Mouse (Mus musculus): ENCODE results near the gene Tmem232.
A peak's percentile ranks its signal among the peaks of the same experiment; 100 is the strongest.

Gene Tmem232

GRCm38 (mm10) chr17:65540441-65541272 is at the start of gene Tmem232:
Gene Tmem232 (minus strand): TSS chr17:65540782.
- peak; percentile 69 for DNase-seq (ENCODE audit: low read depth)

GRCm38 (mm10) chr17:65586892-65587291 is 46.3 kb upstream of the Tmem232 start:
- DNase-seq (ENCODE audit: low read depth), result no peak

GRCm38 (mm10) chr17:65581440-65581839 is 40.9 kb upstream of the Tmem232 start:
- DNase-seq (ENCODE audit: low read depth), result no peak

GRCm38 (mm10) chr17:65579766-65580165 is 39.2 kb upstream of the Tmem232 start:
- DNase-seq (ENCODE audit: low read depth), result no peak

GRCm38 (mm10) chr17:65575339-65575738 is 34.8 kb upstream of the Tmem232 start:
- DNase-seq (ENCODE audit: low read depth), result peak; percentile 77

- no peak for DNase-seq (ENCODE audit: low read depth)
Observed at GRCm38 (mm10) chr17:65574850-65575249, 34.3 kb upstream of the Tmem232 start.

- DNase-seq (ENCODE audit: low read depth), result no peak
Observed at GRCm38 (mm10) chr17:65571866-65572265, 31.3 kb upstream of the Tmem232 start.

GRCm38 (mm10) chr17:65571466-65571865 is 30.9 kb upstream of the Tmem232 start:
- no peak for DNase-seq (ENCODE audit: low read depth)

- no peak for DNase-seq (ENCODE audit: low read depth)
Observed at GRCm38 (mm10) chr17:65564189-65564588, 23.6 kb upstream of the Tmem232 start.

- DNase-seq (ENCODE audit: low read depth), result no peak
Observed at GRCm38 (mm10) chr17:65563345-65563744, 22.8 kb upstream of the Tmem232 start.

GRCm38 (mm10) chr17:65562761-65563160 is 22.2 kb upstream of the Tmem232 start:
- peak; percentile 84 for DNase-seq (ENCODE audit: low read depth)

GRCm38 (mm10) chr17:65561361-65562015 is 20.9 kb upstream of the Tmem232 start:
- peak; percentile 38 for DNase-seq (ENCODE audit: low read depth)

GRCm38 (mm10) chr17:65559273-65559672 is 18.7 kb upstream of the Tmem232 start:
- DNase-seq (ENCODE audit: low read depth), result peak; percentile 63

GRCm38 (mm10) chr17:65558788-65559187 is 18.2 kb upstream of the Tmem232 start:
- DNase-seq (ENCODE audit: low read depth), result no peak

GRCm38 (mm10) chr17:65558217-65558616 is 17.6 kb upstream of the Tmem232 start:
- DNase-seq (ENCODE audit: low read depth), result peak; percentile 72

- DNase-seq (ENCODE audit: low read depth), result no peak
Observed at GRCm38 (mm10) chr17:65557212-65557611, 16.6 kb upstream of the Tmem232 start.

GRCm38 (mm10) chr17:65556798-65557197 is 16.2 kb upstream of the Tmem232 start:
- DNase-seq (ENCODE audit: low read depth), result no peak

GRCm38 (mm10) chr17:65552426-65552997 is 11.9 kb upstream of the Tmem232 start:
- no peak for DNase-seq (ENCODE audit: low read depth)

GRCm38 (mm10) chr17:65550357-65550756 is 9.8 kb upstream of the Tmem232 start:
- no peak for DNase-seq (ENCODE audit: low read depth)

GRCm38 (mm10) chr17:65548698-65549365 is 8.2 kb upstream of the Tmem232 start:
- no peak for DNase-seq (ENCODE audit: low read depth)

- peak; percentile 22 for DNase-seq (ENCODE audit: low read depth)
Observed at GRCm38 (mm10) chr17:65546221-65546620, 5.6 kb upstream of the Tmem232 start.

- peak; percentile 60 for DNase-seq (ENCODE audit: low read depth)
Observed at GRCm38 (mm10) chr17:65536156-65536555, 4.4 kb downstream of the Tmem232 start.
